Mouse (Mus musculus): ENCODE measurements around the gene Rgs14.

- no peak for TF ChIP-seq POLR2A (IDR thresholded peaks at IDR 0.05; ENCODE audit: borderline replicate concordance, extremely low read depth, insufficient read depth, insufficient read length, poor library complexity, severe bottlenecking)
- TF ChIP-seq CTCF (IDR thresholded peaks at IDR 0.05; ENCODE audit: borderline replicate concordance, extremely low read depth, insufficient read depth, insufficient read length), result no peak
Measured at GRCm38 (mm10) chr13:55361974-55362452, 7.5 kb upstream of the Rgs14 start.

All from brain, embryonic 14.5 days (tissue).